Mouse (Mus musculus) ES-E14 (cell line): ENCODE data around the gene Degs1.

ENCODE experiments used
- MAFK ChIP-seq: IDR thresholded peaks from 2 replicates; pipeline ENCODE4 v1.6.1; 2014; ENCODE audit warnings: mild to moderate bottlenecking, low read depth, low read length, inconsistent platforms; ENCODE audit not compliant: insufficient read depth
- ZC3H11A ChIP-seq: IDR thresholded peaks from 2 replicates; pipeline ENCODE4 v1.6.1; 2012; ENCODE audit warnings: low read depth, mild to moderate bottlenecking, inconsistent platforms, low read length, borderline replicate concordance

GRCm38 (mm10) chr1:182280577-182280976 is 2.0 kb downstream of the Degs1 start:
- TF ChIP-seq MAFK (no peak), ZC3H11A (no peak)
